Mouse (Mus musculus) induced T-regulatory cell, adult 2 months (primary cell): ENCODE results near the gene Hist1h2ad.
"Not testable (repeated sequence)": the region's sequence is repeated elsewhere in the genome, so short reads cannot be mapped to it uniquely, and the experiment has no call there.

Source experiments
- DNase-seq: peaks from one replicate; pipeline ENCODE4 v3.0.0-alpha.2; 2012; ENCODE audit warnings: low read depth

Gene Hist1h2ad

GRCm38 (mm10) chr13:23573898-23574524, at the start of gene Hist1h2ad, which contains the start of gene Hist1h2bf:
Hist1h2ad (plus strand) TSS chr13:23574381.
Hist1h2bf (minus strand) TSS chr13:23574196.
- peak; percentile 98 for DNase-seq

GRCm38 (mm10) chr13:23524654-23525053, 49.5 kb upstream of the Hist1h2ad start:
- peak; percentile 90 for DNase-seq

GRCm38 (mm10) chr13:23525901-23526300, 48.3 kb upstream of the Hist1h2ad start:
- DNase-seq, result no peak

GRCm38 (mm10) chr13:23526312-23526711, 47.9 kb upstream of the Hist1h2ad start:
- DNase-seq, result peak; percentile 96

- DNase-seq, result peak; percentile 10
Observed at GRCm38 (mm10) chr13:23529005-23529404, 45.2 kb upstream of the Hist1h2ad start.

- no peak for DNase-seq
Observed at GRCm38 (mm10) chr13:23529480-23530165, 44.6 kb upstream of the Hist1h2ad start.

GRCm38 (mm10) chr13:23530181-23530900, 43.8 kb upstream of the Hist1h2ad start:
- DNase-seq, result peak; percentile 90

GRCm38 (mm10) chr13:23530901-23531875, 43.0 kb upstream of the Hist1h2ad start, which contains the start of gene Hist1h4h:
Hist1h4h (plus strand) TSS chr13:23531050.
- peak; percentile 98 for DNase-seq

- peak; percentile 49 for DNase-seq
Observed at GRCm38 (mm10) chr13:23532262-23533075, 41.7 kb upstream of the Hist1h2ad start.

- DNase-seq, result peak; percentile 88
Observed at GRCm38 (mm10) chr13:23533560-23534367, 40.4 kb upstream of the Hist1h2ad start, which contains the start of gene Hist1h2af. Hist1h2af (plus strand) TSS chr13:23533906.

GRCm38 (mm10) chr13:23534368-23535131, 39.6 kb upstream of the Hist1h2ad start:
- no peak for DNase-seq

- peak; percentile 96 for DNase-seq
Observed at GRCm38 (mm10) chr13:23535137-23536075, 38.8 kb upstream of the Hist1h2ad start, which contains the start of gene Hist1h3g. Hist1h3g (plus strand) TSS chr13:23535422.

GRCm38 (mm10) chr13:23536076-23536822, 37.9 kb upstream of the Hist1h2ad start:
- DNase-seq, result no peak

- DNase-seq, result no peak
Observed at GRCm38 (mm10) chr13:23537006-23537710, 37.0 kb upstream of the Hist1h2ad start.

- no peak for DNase-seq
Observed at GRCm38 (mm10) chr13:23538249-23538648, 35.9 kb upstream of the Hist1h2ad start.

- DNase-seq, result not testable (repeated sequence)
Observed at GRCm38 (mm10) chr13:23539821-23540220, 34.4 kb upstream of the Hist1h2ad start.
